Mouse (Mus musculus) kidney, embryonic 15.5 days (tissue): ENCODE data around the gene Rap2c. TPM values are rescaled to one million over a fixed set of nuclear protein-coding genes. Genes with fewer than 3 reads are reported as not detected.

Experiments
- ATAC-seq: fragments of 200-750 bp; cut with Nextera tagmentation; replicated peaks from 2 replicates; pipeline ENCODE4 v1.8.0; 2017; ENCODE audit warnings: moderate TSS enrichment; ENCODE audit not compliant: low FRiP score
- H3K27ac ChIP-seq: fragments of 300-500 bp; sonication (generic); 2 replicates; pipeline ENCODE4 v1.5.1; 2015; ENCODE audit warnings: mild to moderate bottlenecking, inconsistent platforms
- H3K27me3 ChIP-seq: fragments of 300-500 bp; sonication (generic); 2 replicates; pipeline ENCODE4 v1.6.1; 2015; ENCODE audit warnings: inconsistent platforms
- H3K36me3 ChIP-seq: fragments of 300-500 bp; sonication (generic); 2 replicates; pipeline ENCODE4 v1.6.1; 2015; ENCODE audit warnings: inconsistent platforms
- H3K4me1 ChIP-seq: fragments of 300-500 bp; sonication (generic); 2 replicates; pipeline ENCODE4 v1.6.1; 2015; ENCODE audit warnings: inconsistent platforms
- H3K4me2 ChIP-seq: fragments of 300-500 bp; sonication (generic); 2 replicates; pipeline ENCODE4 v1.6.1; 2015; ENCODE audit warnings: moderate library complexity, mild to moderate bottlenecking, inconsistent platforms
- H3K4me3 ChIP-seq: fragments of 300-500 bp; sonication (generic); replicated peaks from 2 replicates; pipeline ENCODE4 v1.5.1; 2015; ENCODE audit warnings: mild to moderate bottlenecking, inconsistent platforms
- H3K9ac ChIP-seq: fragments of 300-500 bp; sonication (generic); 2 replicates; pipeline ENCODE4 v1.6.1; 2015; ENCODE audit warnings: mild to moderate bottlenecking, inconsistent platforms
- H3K9me3 ChIP-seq: fragments of 300-500 bp; sonication (generic); replicated peaks from 2 replicates; pipeline ENCODE4 v1.6.1; 2016; ENCODE audit warnings: inconsistent platforms
- WGBS: fragments of 180-500 bp; shearing (Covaris S2); methylation state at CpG from one replicate; pipeline ENCODE4 v1.1.7; 2015; ENCODE audit warnings: mixed read lengths; 5-methylcytosine and 5-hydroxymethylcytosine counted together
- polyA plus RNA-seq: library from polyadenylated mRNA; unstranded; fragments of >200 nt; fragmentation: Nextera tagmentation; extraction: Ambion mirVana; gene quantifications from 2 replicates; pipeline ENCODE4 v1.2.1, GENCODE M21; 2015

Rap2c gene
- polyA plus RNA-seq, 1 experiment from 2014 or later = 14.9 TPM

DNA sequence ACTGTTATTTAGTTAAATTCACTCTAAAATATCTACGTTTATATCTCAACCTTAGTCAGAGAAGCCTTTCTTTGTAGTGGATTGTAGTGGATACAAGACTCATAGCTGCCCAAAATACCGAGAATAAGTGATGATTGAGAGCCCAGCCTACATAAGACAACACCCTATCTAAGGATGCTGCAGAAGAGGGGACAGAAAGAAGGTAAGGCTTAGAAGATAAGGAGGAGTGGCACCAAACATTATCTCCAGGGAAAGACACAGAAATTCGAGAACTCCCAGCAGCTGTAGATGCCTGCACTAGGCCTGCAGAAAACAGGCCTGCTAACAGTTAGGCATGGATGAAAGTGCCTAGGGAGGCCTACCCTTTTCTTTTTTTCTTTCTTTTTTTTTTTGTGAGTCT is 52.7 kb downstream of the Rap2c start:
- Histone ChIP-seq H3K9me3 (no peaks in the 10 kb centered on the region), H3K36me3 (no peaks in the 10 kb centered on the region), H3K4me1 (no peaks in the 10 kb centered on the region), H3K4me2 (no peak overlapping the region), H3K9ac (no peak overlapping the region), H3K27ac (no peak overlapping the region), H3K27me3 (peaks cover 17% of the 10 kb centered on the region), H3K4me3 (no peak overlapping the region)
- ATAC-seq = no peak
- WGBS = 79% methylated on average over 3 of the region's 3 CpGs

- H3K27me3 ChIP-seq = peaks cover 10% of the 10 kb centered on the region; the same call in 1 of the 2 replicates
- H3K4me2 ChIP-seq = no peak overlapping the region
- no peaks in the 10 kb centered on the region for H3K4me1 ChIP-seq
- no peak for ATAC-seq
- no peaks in the 10 kb centered on the region for H3K36me3 ChIP-seq
- H3K4me3 ChIP-seq = no peak overlapping the region
- H3K27ac ChIP-seq = no peak overlapping the region
- WGBS = 75% methylated on average over 6 of the region's 6 CpGs
- H3K9ac ChIP-seq = no peak overlapping the region
- no peaks in the 10 kb centered on the region for H3K9me3 ChIP-seq
Measured at GRCm38 (mm10) chrX:50962955-50963354, 54.9 kb downstream of the Rap2c start.

Other genes starting within 250 kb of the Rap2c start
- 4.2 and 5.4 TPM in 2 replicates for gene Stk26, start 177.0 kb downstream of the Rap2c start, polyA plus RNA-seq
- gene Frmd7, start 75.3 kb downstream of the Rap2c start, polyA plus RNA-seq = 0.09 TPM in 1 of 2 replicates, not detected in the other
- 8.1 and 9.9 TPM in 2 replicates for gene Mbnl3, start 188.5 kb upstream of the Rap2c start, polyA plus RNA-seq